Mouse (Mus musculus): ENCODE measurements around the gene Scamp1. TPM values are rescaled to one million over a fixed set of nuclear protein-coding genes. Genes with fewer than 3 reads are reported as not detected.

Scamp1 gene
- polyA plus RNA-seq, 1 experiment, result 22.3 TPM

DNA sequence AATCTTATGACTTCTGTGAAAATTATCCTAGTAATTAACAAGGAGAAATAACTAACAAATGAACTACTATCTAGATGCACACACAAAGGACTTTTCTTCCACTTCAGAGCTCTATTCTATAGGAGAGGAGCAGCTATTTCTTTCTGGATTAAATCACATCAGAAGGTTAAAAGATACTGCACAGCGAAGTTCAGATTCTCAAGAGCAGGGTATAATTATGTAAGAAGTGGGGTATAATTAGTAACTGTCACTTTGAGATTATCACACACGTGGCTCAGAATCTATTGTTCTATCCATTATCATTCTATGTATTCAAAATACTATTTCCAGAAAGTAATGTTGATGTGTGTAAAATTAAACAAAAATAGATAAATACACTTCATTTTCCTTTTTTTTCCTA, 22.6 kb upstream of the Scamp1 start:
- Histone ChIP-seq H3K4me1 (ENCODE audit: control insufficient read depth, insufficient read depth, low read length) (no peaks in the 10 kb centered on the region), H3K27ac (ENCODE audit: insufficient read depth, low read depth, low read length) (no peak overlapping the region), H3K4me3 (ENCODE audit: insufficient read depth, low read depth, low read length) (no peak overlapping the region), H3K27me3 (replicated peaks; ENCODE audit: control insufficient read depth, insufficient read depth, low read length) (no peaks in the 10 kb centered on the region), H3K36me3 (ENCODE audit: control insufficient read depth, insufficient read depth, low read length) (no peaks in the 10 kb centered on the region)
- DNase-seq, result no peak
- 80% methylated on average over 2 of the region's 2 CpGs for WGBS
- no peak for TF ChIP-seq POLR2A (IDR thresholded peaks at IDR 0.05; ENCODE audit: low read depth, low read length)
- TF ChIP-seq CTCF (conservative IDR thresholded peaks at IDR 0.05; ENCODE audit: insufficient read depth, insufficient read length, low read depth, low read length), result no peak

DNA sequence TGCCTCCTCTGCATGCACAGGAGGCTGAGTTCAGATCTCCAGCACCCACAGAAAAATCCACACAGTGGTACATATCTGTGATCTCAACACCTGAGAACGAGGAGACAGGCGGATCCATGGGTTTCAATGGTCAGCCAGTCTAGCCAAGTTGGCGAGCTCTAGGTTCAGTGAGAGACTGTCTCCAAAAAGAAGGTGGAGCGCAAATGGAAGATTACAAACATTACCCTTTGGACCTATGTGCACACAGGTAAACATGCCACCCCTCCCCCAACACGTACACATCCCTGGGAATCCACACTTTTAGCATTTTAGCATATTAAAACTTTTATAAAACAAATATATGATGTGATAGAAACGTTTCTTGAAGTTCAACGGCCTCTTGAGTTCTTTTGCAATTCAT, 21.9 kb upstream of the Scamp1 start:
- WGBS, result 93% methylated on average over 7 of the region's 7 CpGs
- no peaks in the 10 kb centered on the region for H3K4me1 ChIP-seq (ENCODE audit: control insufficient read depth, insufficient read depth, low read length)
- DNase-seq, result no peak
- no peak overlapping the region for H3K27ac ChIP-seq (ENCODE audit: insufficient read depth, low read depth, low read length)
- no peaks in the 10 kb centered on the region for H3K36me3 ChIP-seq (ENCODE audit: control insufficient read depth, insufficient read depth, low read length)
- TF ChIP-seq POLR2A (IDR thresholded peaks at IDR 0.05; ENCODE audit: low read depth, low read length) (no peak), CTCF (conservative IDR thresholded peaks at IDR 0.05; ENCODE audit: insufficient read depth, insufficient read length, low read depth, low read length) (no peak)
- H3K27me3 ChIP-seq (replicated peaks; ENCODE audit: control insufficient read depth, insufficient read depth, low read length), result no peaks in the 10 kb centered on the region
- H3K4me3 ChIP-seq (ENCODE audit: insufficient read depth, low read depth, low read length), result no peak overlapping the region

DNA sequence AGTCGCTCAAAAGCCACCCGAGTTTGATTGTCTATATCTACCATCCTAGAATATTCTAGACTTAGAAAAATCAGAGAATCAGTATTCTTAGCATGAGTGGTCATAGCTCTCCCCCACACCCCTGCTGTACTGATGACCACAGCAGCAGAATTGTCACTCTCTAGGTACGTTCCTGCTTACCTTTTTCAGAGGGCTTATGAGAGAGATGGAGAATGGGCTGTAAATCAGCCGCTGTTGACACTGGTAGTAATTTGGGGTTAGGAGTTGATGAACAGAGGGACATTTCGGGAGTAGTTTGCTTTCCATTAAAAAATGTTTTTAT, 21.3 kb upstream of the Scamp1 start:
- 29% methylated on average over 5 of the region's 5 CpGs for WGBS
- Histone ChIP-seq H3K27ac (ENCODE audit: insufficient read depth, low read depth, low read length) (no peak overlapping the region), H3K36me3 (ENCODE audit: control insufficient read depth, insufficient read depth, low read length) (no peaks in the 10 kb centered on the region), H3K27me3 (replicated peaks; ENCODE audit: control insufficient read depth, insufficient read depth, low read length) (no peaks in the 10 kb centered on the region), H3K4me3 (ENCODE audit: insufficient read depth, low read depth, low read length) (no peak overlapping the region), H3K4me1 (ENCODE audit: control insufficient read depth, insufficient read depth, low read length) (no peaks in the 10 kb centered on the region)
- no peak for DNase-seq
- no peak for TF ChIP-seq CTCF (conservative IDR thresholded peaks at IDR 0.05; ENCODE audit: insufficient read depth, insufficient read length, low read depth, low read length)
- TF ChIP-seq POLR2A (IDR thresholded peaks at IDR 0.05; ENCODE audit: low read depth, low read length), result no peak

DNA sequence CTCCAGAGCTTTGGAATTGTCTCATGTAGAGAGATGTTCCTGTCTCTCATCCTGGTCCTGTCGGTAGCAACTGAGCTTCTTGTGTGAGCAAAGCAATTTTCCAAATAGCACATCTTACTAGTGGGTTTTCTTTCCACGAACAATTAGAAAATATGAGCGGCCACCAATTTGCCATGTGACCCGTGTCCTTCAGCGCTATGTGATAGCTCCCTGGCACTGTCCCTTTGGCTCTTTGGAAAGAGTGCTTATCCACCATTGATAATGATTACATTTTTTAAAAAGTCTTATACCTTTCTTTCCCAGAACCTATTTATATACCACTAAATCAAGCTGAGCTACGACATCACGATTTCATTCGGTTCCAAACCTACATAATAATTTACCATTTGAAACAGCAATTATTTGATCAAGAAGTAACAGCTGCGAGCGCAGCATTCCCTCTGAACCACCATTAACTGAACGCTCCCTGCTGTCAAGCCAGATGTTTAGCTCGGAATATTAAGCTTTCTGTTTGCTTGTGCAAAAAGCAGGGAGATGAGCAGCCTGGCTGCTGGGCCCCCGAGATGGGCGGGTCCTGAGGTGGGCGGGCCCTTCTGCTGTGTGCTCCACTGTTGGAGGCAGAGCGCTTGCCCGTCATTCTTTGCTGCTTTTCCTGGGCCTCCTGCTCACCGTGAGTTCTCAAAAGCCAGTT, 20.8 kb upstream of the Scamp1 start:
- no peaks in the 10 kb centered on the region for H3K4me1 ChIP-seq (ENCODE audit: control insufficient read depth, insufficient read depth, low read length)
- no peak for TF ChIP-seq CTCF (conservative IDR thresholded peaks at IDR 0.05; ENCODE audit: insufficient read depth, insufficient read length, low read depth, low read length)
- no peak overlapping the region for H3K27ac ChIP-seq (ENCODE audit: insufficient read depth, low read depth, low read length)
- peak; percentile 17 for DNase-seq
- H3K36me3 ChIP-seq (ENCODE audit: control insufficient read depth, insufficient read depth, low read length), result no peaks in the 10 kb centered on the region
- H3K27me3 ChIP-seq (replicated peaks; ENCODE audit: control insufficient read depth, insufficient read depth, low read length), result no peaks in the 10 kb centered on the region
- WGBS, result 42% methylated on average over 18 of the region's 18 CpGs
- H3K4me3 ChIP-seq (ENCODE audit: insufficient read depth, low read depth, low read length), result no peak overlapping the region

DNA sequence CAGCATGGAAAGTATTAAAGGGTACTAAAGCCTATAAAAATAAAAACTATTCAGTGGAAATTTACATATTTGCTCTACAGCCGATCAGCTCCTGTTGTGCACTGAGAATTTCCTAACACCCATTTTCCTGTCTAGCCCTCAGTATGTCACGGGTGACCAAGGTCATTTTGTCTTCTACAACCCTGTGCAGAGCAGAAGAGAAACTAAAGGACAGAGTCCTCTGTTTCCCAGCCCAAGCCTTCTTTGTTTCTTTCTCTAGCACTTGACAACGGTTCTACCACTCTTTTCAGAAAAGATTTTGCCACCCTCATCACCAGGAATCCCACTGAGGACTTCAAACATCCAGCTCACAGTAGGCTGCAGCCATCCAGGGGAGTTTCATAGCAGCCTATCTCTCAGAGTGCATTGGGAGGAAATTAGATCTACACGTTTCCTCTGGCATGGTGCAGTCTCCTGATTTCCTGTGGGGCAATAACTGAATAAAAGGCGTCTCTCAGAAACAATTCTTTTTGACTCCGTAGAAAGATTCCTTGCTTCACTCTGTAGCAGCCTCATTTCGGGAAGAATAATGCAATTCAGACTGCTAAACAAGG, 15.4 kb upstream of the Scamp1 start:
- no peak for DNase-seq
- 51% methylated on average over 7 of the region's 7 CpGs for WGBS
- no peak overlapping the region for H3K4me3 ChIP-seq (ENCODE audit: insufficient read depth, low read depth, low read length)
- H3K36me3 ChIP-seq (ENCODE audit: control insufficient read depth, insufficient read depth, low read length), result no peaks in the 10 kb centered on the region
- TF ChIP-seq POLR2A (IDR thresholded peaks at IDR 0.05; ENCODE audit: low read depth, low read length) (no peak), CTCF (conservative IDR thresholded peaks at IDR 0.05; ENCODE audit: insufficient read depth, insufficient read length, low read depth, low read length) (no peak)
- no peaks in the 10 kb centered on the region for H3K27me3 ChIP-seq (replicated peaks; ENCODE audit: control insufficient read depth, insufficient read depth, low read length)
- no peaks in the 10 kb centered on the region for H3K4me1 ChIP-seq (ENCODE audit: control insufficient read depth, insufficient read depth, low read length)
- H3K27ac ChIP-seq (ENCODE audit: insufficient read depth, low read depth, low read length), result no peak overlapping the region

DNA sequence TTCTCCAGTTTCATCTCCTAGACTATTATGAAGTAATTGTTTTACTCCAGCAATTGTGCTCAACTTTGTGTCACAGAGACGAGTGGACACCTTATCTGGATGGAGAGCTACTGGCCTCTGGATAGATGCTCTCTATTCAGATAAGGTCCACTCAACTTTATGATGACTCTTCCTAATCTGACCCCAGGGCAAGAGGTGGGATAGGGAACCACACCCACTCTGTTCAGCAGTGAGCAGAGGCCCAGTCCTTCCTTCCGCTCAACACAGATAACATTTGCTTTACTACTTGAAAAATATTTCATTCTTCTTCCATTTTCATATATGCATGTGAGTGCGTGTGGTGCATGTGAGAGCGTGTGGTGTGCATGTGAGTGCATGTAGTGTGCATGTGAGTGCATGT, 14.6 kb upstream of the Scamp1 start:
- DNase-seq, result no peak
- Histone ChIP-seq H3K27ac (ENCODE audit: insufficient read depth, low read depth, low read length) (no peak overlapping the region), H3K36me3 (ENCODE audit: control insufficient read depth, insufficient read depth, low read length) (no peaks in the 10 kb centered on the region), H3K4me1 (ENCODE audit: control insufficient read depth, insufficient read depth, low read length) (no peaks in the 10 kb centered on the region), H3K4me3 (ENCODE audit: insufficient read depth, low read depth, low read length) (no peak overlapping the region), H3K27me3 (replicated peaks; ENCODE audit: control insufficient read depth, insufficient read depth, low read length) (no peaks in the 10 kb centered on the region)
- 94% methylated on average over 4 of the region's 4 CpGs for WGBS
- TF ChIP-seq POLR2A (IDR thresholded peaks at IDR 0.05; ENCODE audit: low read depth, low read length), result no peak
- TF ChIP-seq CTCF (conservative IDR thresholded peaks at IDR 0.05; ENCODE audit: insufficient read depth, insufficient read length, low read depth, low read length), result no peak

DNA sequence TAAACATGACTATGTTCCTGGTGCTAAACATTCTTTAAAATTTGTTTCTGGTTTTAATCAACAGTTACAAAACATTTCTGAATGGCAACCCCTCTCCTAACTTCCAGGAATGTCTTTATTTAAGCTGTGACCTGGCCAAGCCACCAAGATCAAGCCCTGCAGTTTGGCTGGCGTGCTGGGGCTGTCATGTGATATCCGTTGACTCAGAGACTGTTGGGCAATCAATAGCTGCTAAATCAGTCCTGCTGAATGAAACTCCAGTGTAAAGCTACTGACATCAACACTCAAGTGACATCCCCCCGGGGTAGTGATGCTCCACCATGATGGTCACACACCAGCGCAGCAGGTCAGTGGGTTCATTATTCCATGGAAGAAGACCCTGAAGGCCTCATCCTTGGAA, 12.7 kb upstream of the Scamp1 start:
- H3K4me3 ChIP-seq (ENCODE audit: insufficient read depth, low read depth, low read length), result no peak overlapping the region
- no peak for TF ChIP-seq POLR2A (IDR thresholded peaks at IDR 0.05; ENCODE audit: low read depth, low read length)
- no peak for TF ChIP-seq CTCF (conservative IDR thresholded peaks at IDR 0.05; ENCODE audit: insufficient read depth, insufficient read length, low read depth, low read length)
- H3K36me3 ChIP-seq (ENCODE audit: control insufficient read depth, insufficient read depth, low read length), result no peaks in the 10 kb centered on the region
- H3K27ac ChIP-seq (ENCODE audit: insufficient read depth, low read depth, low read length), result no peak overlapping the region
- DNase-seq, result peak; percentile 14
- H3K27me3 ChIP-seq (replicated peaks; ENCODE audit: control insufficient read depth, insufficient read depth, low read length), result no peaks in the 10 kb centered on the region
- 75% methylated on average over 4 of the region's 4 CpGs for WGBS
- H3K4me1 ChIP-seq (ENCODE audit: control insufficient read depth, insufficient read depth, low read length), result no peaks in the 10 kb centered on the region
